ENCODE assay signal across 16 mouse cellular contexts in genomic region chr6:141167270-141167669, GRCm38 (mm10).
"Had no signal": no experiment of that assay in that cellular context is flagged by ENCODE, and none has a peak within 500 bp of the region (broad histone marks: within the 10 kb centered on the region; RNA-seq: fewer than 3 reads in every experiment).

No protein-coding gene starts in this region.

- H3K9me3 ChIP-seq: liver, embryonic 13.5 days; liver, embryonic 15.5 days; midbrain, embryonic 13.5 days; midbrain, embryonic 15.5 days; neural tube, embryonic 12.5 days; stomach, embryonic 15.5 days had no signal

- ATAC-seq: liver, postnatal 0 days; midbrain, embryonic 13.5 days; midbrain, embryonic 15.5 days had no signal

- H3K4me2 ChIP-seq: liver, embryonic 13.5 days; liver, embryonic 15.5 days; midbrain, embryonic 11.5 days; midbrain, embryonic 13.5 days; midbrain, embryonic 15.5 days; neural tube, embryonic 12.5 days; stomach, embryonic 15.5 days had no signal

- H3K4me3 ChIP-seq: liver, embryonic 13.5 days; liver, embryonic 15.5 days; midbrain, embryonic 13.5 days; midbrain, embryonic 15.5 days; neural tube, embryonic 12.5 days; stomach, embryonic 15.5 days had no signal

- DNase-seq: liver, embryonic 13.5 days; liver, postnatal 0 days; lung, adult 2 months; lung, postnatal 14 days; lung, postnatal 36 days; right cerebral cortex, postnatal 14 days; thymus, adult 18-20 months; thymus, postnatal 14 days; thymus, postnatal 36 days had no signal

- H3K9ac ChIP-seq: liver, embryonic 13.5 days; liver, embryonic 15.5 days; liver, postnatal 0 days; midbrain, embryonic 13.5 days; midbrain, embryonic 15.5 days; neural tube, embryonic 12.5 days; stomach, embryonic 15.5 days had no signal

- H3K36me3 ChIP-seq: liver, embryonic 13.5 days; liver, embryonic 15.5 days; midbrain, embryonic 13.5 days; midbrain, embryonic 15.5 days; neural tube, embryonic 12.5 days; stomach, embryonic 15.5 days had no signal

- H3K27ac ChIP-seq: liver, embryonic 13.5 days; liver, embryonic 15.5 days; macrophage; midbrain, embryonic 13.5 days; midbrain, embryonic 15.5 days; neural tube, embryonic 12.5 days had no signal

- H3K4me1 ChIP-seq: liver, embryonic 13.5 days; liver, embryonic 15.5 days; midbrain, embryonic 13.5 days; midbrain, embryonic 15.5 days; neural tube, embryonic 12.5 days had no signal

- H3K27me3 ChIP-seq: liver, embryonic 13.5 days; liver, embryonic 15.5 days; midbrain, embryonic 13.5 days; midbrain, embryonic 15.5 days; neural tube, embryonic 12.5 days; stomach, embryonic 15.5 days had no signal
